Mouse (Mus musculus) layer of hippocampus, postnatal 36 days (tissue): ENCODE measurements around the gene Hapln2. TPM values are rescaled to one million over a fixed set of nuclear protein-coding genes. Genes with fewer than 3 reads are reported as not detected.

ENCODE experiments used
- DNase-seq, 2 experiments: peaks; one replicate each; pipeline ENCODE4 v3.0.0; 2022
- total RNA-seq, 2 experiments: library from RNA; stranded (reverse); gene quantifications; 2 replicates each; pipeline ENCODE4 v1.2.3; 2021

The Hapln2 gene
- total RNA-seq, 2 experiments from 2014 or later: 14.9 to 18.0 TPM

GRCm38 (mm10) chr3:87981214-87981760, 46.1 kb downstream of the Hapln2 start:
- no peak for DNase-seq

GRCm38 (mm10) chr3:87980728-87981127, 46.7 kb downstream of the Hapln2 start:
- DNase-seq: no peak

- DNase-seq: no peak
These were observed 47.3 kb downstream of the Hapln2 start for GRCm38 (mm10) chr3:87980085-87980484.

GRCm38 (mm10) chr3:87979493-87979892, 47.9 kb downstream of the Hapln2 start:
- DNase-seq: no peak

GRCm38 (mm10) chr3:87974381-87974987, 52.9 kb downstream of the Hapln2 start:
- no peak for DNase-seq

GRCm38 (mm10) chr3:87973593-87974380, 53.6 kb downstream of the Hapln2 start:
- DNase-seq: no peak

GRCm38 (mm10) chr3:87972776-87973175, 54.6 kb downstream of the Hapln2 start:
- no peak for DNase-seq

- DNase-seq: no peak
These were observed 55.1 kb downstream of the Hapln2 start for GRCm38 (mm10) chr3:87972203-87972664.

Other genes with a start within 250 kb of the Hapln2 start
- under 1 TPM in 1 of 2 experiments, not detected in 1; 0.12 TPM for gene Ntrk1, start 232.4 kb downstream of the Hapln2 start, total RNA-seq
- under 1 TPM; 0.15 TPM for gene Insrr, start 230.6 kb downstream of the Hapln2 start, total RNA-seq
- gene Pear1, start 203.3 kb downstream of the Hapln2 start, total RNA-seq: 10 to 100 TPM in 1 of 2 experiments, 1 to 10 TPM in 1; 8.0 to 10.4 TPM
- not detected for gene Sh2d2a, start 180.8 kb downstream of the Hapln2 start, total RNA-seq
- 10 to 100 TPM; 58.3 to 58.6 TPM for gene Prcc, start 142.0 kb downstream of the Hapln2 start, total RNA-seq
- 100 to 1,000 TPM; 140 to 149 TPM for gene Hdgf, start 121.3 kb downstream of the Hapln2 start, total RNA-seq
- 10 to 100 TPM; 54.7 to 59.8 TPM for gene Mrpl24, start 108.1 kb downstream of the Hapln2 start, total RNA-seq
- 10 to 100 TPM; 15.0 TPM for gene Isg20l2, start 97.3 kb downstream of the Hapln2 start, total RNA-seq
- gene Rrnad1, start 96.9 kb downstream of the Hapln2 start, total RNA-seq: 10 to 100 TPM; 23.5 to 27.9 TPM
- 1 to 10 TPM; 1.3 to 3.5 TPM for gene Crabp2, start 78.9 kb downstream of the Hapln2 start, total RNA-seq
- gene Nes, start 56.5 kb downstream of the Hapln2 start, total RNA-seq: 1 to 10 TPM; 4.0 to 5.4 TPM
- 100 to 1,000 TPM; 296 to 327 TPM for gene Bcan, start 27.4 kb downstream of the Hapln2 start, total RNA-seq
- gene Gpatch4, start 15.5 kb upstream of the Hapln2 start, total RNA-seq: 10 to 100 TPM; 14.5 to 17.8 TPM
- 10 to 100 TPM; 77.7 to 78.1 TPM for gene Naxe, start 30.9 kb upstream of the Hapln2 start, total RNA-seq
- not detected for gene Ttc24, start 50.7 kb upstream of the Hapln2 start, total RNA-seq
- gene Iqgap3, start 54.4 kb upstream of the Hapln2 start, total RNA-seq: under 1 TPM; 0.37 to 0.53 TPM
- gene Mef2d, start 114.8 kb upstream of the Hapln2 start, total RNA-seq: 100 to 1,000 TPM; 191 to 207 TPM
- gene Rhbg, start 227.1 kb upstream of the Hapln2 start, total RNA-seq: not detected